Mouse (Mus musculus) heart, postnatal 0 days (tissue): ENCODE results near the gene Ercc1. TPM values are rescaled to one million over a fixed set of nuclear protein-coding genes. Genes with fewer than 3 reads are reported as not detected.
A peak's percentile ranks its signal among the peaks of the same experiment; 100 is the strongest.

Experiments
- ATAC-seq: fragments of 200-750 bp; cut with Nextera tagmentation; 2 replicates; pipeline ENCODE4 v1.8.0; 2017; ENCODE audit warnings: low read depth, moderate number of reproducible peaks, moderate library complexity; ENCODE audit not compliant: insufficient read depth
- DNase-seq: peaks from one replicate; pipeline ENCODE4 v3.0.0-alpha.2; 2016; ENCODE audit warnings: low spot score
- H3K27ac ChIP-seq: fragments of 300-500 bp; sonication (generic); 2 replicates; pipeline ENCODE4 v1.5.1; 2014; ENCODE audit warnings: low read depth, mild to moderate bottlenecking
- H3K27me3 ChIP-seq: fragments of 300-500 bp; sonication (generic); 2 replicates; pipeline ENCODE4 v1.6.1; 2014; ENCODE audit warnings: low read length, mixed read lengths; ENCODE audit not compliant: control insufficient read depth, insufficient read depth
- H3K36me3 ChIP-seq: fragments of 300-500 bp; sonication (generic); replicated peaks from 2 replicates; pipeline ENCODE4 v1.6.1; 2014; ENCODE audit warnings: low read length, mixed read lengths; ENCODE audit not compliant: control insufficient read depth, insufficient read depth
- H3K4me1 ChIP-seq: fragments of 300-500 bp; sonication (generic); 2 replicates; pipeline ENCODE4 v1.6.1; 2014; ENCODE audit warnings: antibody characterized with exemption; ENCODE audit not compliant: control insufficient read depth, insufficient read depth
- H3K4me2 ChIP-seq: fragments of 300-500 bp; sonication (generic); 2 replicates; pipeline ENCODE4 v1.6.1; 2014; ENCODE audit warnings: low read depth, mild to moderate bottlenecking, low read length, moderate library complexity
- H3K4me3 ChIP-seq: fragments of 300-500 bp; sonication (generic); 2 replicates; pipeline ENCODE4 v1.5.1; 2014; ENCODE audit warnings: low read depth, low read length
- H3K9ac ChIP-seq: fragments of 300-500 bp; sonication (generic); replicated peaks from 2 replicates; pipeline ENCODE4 v1.6.1; 2014; ENCODE audit warnings: low read depth, low read length, mixed read lengths
- H3K9me3 ChIP-seq: fragments of 300-500 bp; sonication (generic); replicated peaks from 2 replicates; pipeline ENCODE4 v1.6.1; 2016; ENCODE audit warnings: low read length; ENCODE audit not compliant: control insufficient read depth
- CTCF ChIP-seq: IDR thresholded peaks from 2 replicates; pipeline ENCODE4 v1.5.1; 2016; ENCODE audit warnings: antibody characterized with exemption, control low read depth, low read depth
- EP300 ChIP-seq: IDR thresholded peaks from 2 replicates; pipeline ENCODE4 v1.6.1; 2016; ENCODE audit warnings: antibody characterized with exemption, low read depth
- WGBS: fragments of 180-500 bp; shearing (Covaris S2); extraction: QIAGEN DNeasy Blood & Tissue Kit; methylation state at CpG from one replicate; pipeline ENCODE4 v1.1.7; 2014; 5-methylcytosine and 5-hydroxymethylcytosine counted together
- polyA plus RNA-seq: library from polyadenylated mRNA; unstranded; fragments of >200 nt; fragmentation: Nextera tagmentation; extraction: Ambion mirVana; gene quantifications from 2 replicates; pipeline ENCODE4 v1.2.1, GENCODE M21; 2015
- total RNA-seq: library from RNA; depleted of rRNA; stranded (reverse); fragments of >200 nt; gene quantifications from 2 replicates; pipeline ENCODE4 v1.2.3, GENCODE M21; 2014; ENCODE audit warnings: low replicate concordance

Ercc1 gene
- total and polyA plus RNA-seq, 2 experiments from 2014 or later: 26.2 to 55.2 TPM

DNA sequence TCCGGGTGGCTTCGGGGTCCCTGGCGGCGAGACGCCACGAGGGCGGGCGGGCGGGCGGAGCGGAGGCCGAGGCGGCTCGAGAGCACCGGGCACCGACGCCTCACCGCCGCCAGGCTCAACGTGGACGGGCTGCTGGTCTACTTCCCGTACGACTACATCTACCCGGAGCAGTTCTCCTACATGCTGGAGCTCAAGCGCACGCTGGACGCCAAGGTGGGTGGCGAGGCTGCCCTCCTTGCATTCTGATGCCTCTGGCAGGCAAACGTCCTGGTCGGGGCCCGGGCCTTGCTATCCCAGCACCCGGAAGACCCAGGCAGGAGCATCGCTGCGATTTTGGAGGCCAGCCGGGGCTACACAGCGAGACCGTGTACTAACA is 37.6 kb downstream of the Ercc1 start:
- H3K27ac ChIP-seq: no peak overlapping the region
- peak overlapping the region; percentile 73 for H3K9ac ChIP-seq
- H3K4me1 ChIP-seq: peaks cover 6% of the 10 kb centered on the region; the same call in 1 of the 2 replicates
- WGBS: 1% methylated on average over 26 of the region's 37 CpGs
- H3K36me3 ChIP-seq: peaks cover 37% of the 10 kb centered on the region
- peak overlapping the region; percentile 91 for H3K4me3 ChIP-seq
- peak overlapping the region; percentile 85 for H3K4me2 ChIP-seq
- H3K27me3 ChIP-seq: no peaks in the 10 kb centered on the region
- ATAC-seq: peak; percentile 53
- no peak for DNase-seq
- no peaks in the 10 kb centered on the region for H3K9me3 ChIP-seq
- TF ChIP-seq EP300 (no peak), CTCF (no peak)

DNA sequence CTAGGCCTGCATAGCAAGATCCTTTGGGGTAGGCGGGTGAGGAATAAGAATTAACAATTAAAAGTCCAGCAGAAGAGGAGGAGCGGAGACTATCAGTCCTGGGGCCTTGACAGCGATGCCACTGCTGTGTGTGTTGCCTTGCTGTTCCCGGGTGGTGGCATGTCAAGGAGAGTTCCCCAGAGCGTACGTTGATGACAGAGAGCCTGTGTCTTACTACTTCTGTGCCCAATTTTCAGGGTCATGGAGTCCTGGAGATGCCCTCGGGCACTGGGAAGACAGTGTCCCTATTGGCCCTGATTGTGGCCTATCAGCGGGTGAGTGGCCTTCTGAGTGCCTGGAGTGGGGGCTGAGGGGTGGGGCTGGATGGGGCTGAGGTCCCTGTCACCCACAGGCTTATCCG is 39.1 kb downstream of the Ercc1 start:
- peaks cover 50% of the 10 kb centered on the region for H3K36me3 ChIP-seq
- no peak overlapping the region for H3K4me3 ChIP-seq
- ATAC-seq (no peak), DNase-seq (no peak)
- TF ChIP-seq EP300 (no peak), CTCF (no peak)
- no peak overlapping the region for H3K27ac ChIP-seq
- peaks cover 6% of the 10 kb centered on the region; the same call in 1 of the 2 replicates for H3K4me1 ChIP-seq
- H3K4me2 ChIP-seq: no peak overlapping the region
- no peak overlapping the region for H3K9ac ChIP-seq
- 86% methylated on average over 9 of the region's 9 CpGs for WGBS
- H3K27me3 ChIP-seq: no peaks in the 10 kb centered on the region
- no peaks in the 10 kb centered on the region for H3K9me3 ChIP-seq

DNA sequence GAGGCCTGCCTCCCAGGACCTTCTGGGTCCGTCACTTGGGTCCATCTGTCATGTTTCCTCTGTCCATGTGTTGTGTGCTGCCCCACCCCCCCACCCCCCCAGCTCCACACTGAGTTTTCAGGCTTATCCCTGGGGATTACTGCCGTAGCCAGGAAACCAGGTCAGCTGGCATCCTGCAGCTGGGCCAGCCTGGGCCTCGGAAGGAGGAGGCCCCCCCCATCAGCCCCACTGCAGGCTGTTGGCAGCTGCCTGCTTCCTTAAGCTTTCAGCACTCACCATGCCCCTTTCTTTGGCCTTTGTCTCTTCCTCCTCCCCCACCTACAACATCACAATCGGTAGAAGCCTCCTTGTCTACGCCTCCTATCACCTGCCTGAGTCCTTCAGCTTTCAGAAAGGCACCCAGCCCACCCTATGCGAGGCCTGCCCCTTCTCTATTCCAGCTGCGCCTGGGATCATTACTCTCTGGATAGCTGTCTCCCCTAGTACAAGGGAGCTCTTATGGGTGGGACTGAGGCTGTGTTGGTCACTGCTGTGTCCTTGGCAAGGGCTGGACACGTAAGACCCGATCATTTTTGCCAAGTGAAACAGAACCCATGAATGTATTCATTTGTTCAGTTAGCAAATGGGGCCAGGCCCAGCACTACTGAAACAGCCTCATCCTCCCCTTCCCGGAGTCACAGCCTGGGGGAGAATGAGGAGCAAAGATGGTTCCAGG is 44.3 kb downstream of the Ercc1 start:
- H3K27me3 ChIP-seq: no peaks in the 10 kb centered on the region
- no peak overlapping the region for H3K9ac ChIP-seq
- H3K27ac ChIP-seq: no peak overlapping the region
- DNase-seq: no peak
- no peaks in the 10 kb centered on the region for H3K4me1 ChIP-seq
- peaks cover 98% of the 10 kb centered on the region for H3K36me3 ChIP-seq
- 65% methylated on average over 10 of the region's 10 CpGs for WGBS
- no peaks in the 10 kb centered on the region for H3K9me3 ChIP-seq
- no peak for ATAC-seq
- H3K4me3 ChIP-seq: no peak overlapping the region
- TF ChIP-seq CTCF (no peak), EP300 (no peak)
- no peak overlapping the region for H3K4me2 ChIP-seq

DNA sequence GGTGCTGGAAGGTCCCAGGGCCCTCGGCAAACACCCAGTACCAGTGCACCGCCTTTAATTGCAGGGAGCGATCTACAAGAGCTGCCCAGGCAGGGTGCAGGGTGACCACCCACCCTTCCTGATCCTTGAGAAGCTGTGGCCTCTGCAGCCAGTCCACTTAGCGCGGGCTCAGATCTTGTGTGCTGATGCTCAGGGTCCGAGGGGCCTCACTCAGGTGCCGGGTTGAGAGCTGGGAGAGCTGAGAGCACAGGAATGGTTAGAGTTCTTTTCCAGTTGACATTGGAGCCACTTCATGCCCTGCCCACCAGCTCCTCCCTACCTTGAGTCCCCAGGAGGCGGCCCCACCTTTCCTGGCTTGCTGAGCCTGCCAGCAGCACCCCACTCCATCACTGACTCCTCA is 49.9 kb downstream of the Ercc1 start:
- DNase-seq: no peak
- Histone ChIP-seq H3K4me1 (no peaks in the 10 kb centered on the region), H3K4me2 (no peak overlapping the region), H3K27ac (no peak overlapping the region), H3K4me3 (no peak overlapping the region), H3K36me3 (peaks cover 59% of the 10 kb centered on the region), H3K27me3 (peaks cover 4% of the 10 kb centered on the region), H3K9me3 (no peaks in the 10 kb centered on the region), H3K9ac (no peak overlapping the region)
- TF ChIP-seq CTCF (no peak), EP300 (no peak)
- ATAC-seq: no peak
- WGBS: 88% methylated on average over 8 of the region's 8 CpGs

DNA sequence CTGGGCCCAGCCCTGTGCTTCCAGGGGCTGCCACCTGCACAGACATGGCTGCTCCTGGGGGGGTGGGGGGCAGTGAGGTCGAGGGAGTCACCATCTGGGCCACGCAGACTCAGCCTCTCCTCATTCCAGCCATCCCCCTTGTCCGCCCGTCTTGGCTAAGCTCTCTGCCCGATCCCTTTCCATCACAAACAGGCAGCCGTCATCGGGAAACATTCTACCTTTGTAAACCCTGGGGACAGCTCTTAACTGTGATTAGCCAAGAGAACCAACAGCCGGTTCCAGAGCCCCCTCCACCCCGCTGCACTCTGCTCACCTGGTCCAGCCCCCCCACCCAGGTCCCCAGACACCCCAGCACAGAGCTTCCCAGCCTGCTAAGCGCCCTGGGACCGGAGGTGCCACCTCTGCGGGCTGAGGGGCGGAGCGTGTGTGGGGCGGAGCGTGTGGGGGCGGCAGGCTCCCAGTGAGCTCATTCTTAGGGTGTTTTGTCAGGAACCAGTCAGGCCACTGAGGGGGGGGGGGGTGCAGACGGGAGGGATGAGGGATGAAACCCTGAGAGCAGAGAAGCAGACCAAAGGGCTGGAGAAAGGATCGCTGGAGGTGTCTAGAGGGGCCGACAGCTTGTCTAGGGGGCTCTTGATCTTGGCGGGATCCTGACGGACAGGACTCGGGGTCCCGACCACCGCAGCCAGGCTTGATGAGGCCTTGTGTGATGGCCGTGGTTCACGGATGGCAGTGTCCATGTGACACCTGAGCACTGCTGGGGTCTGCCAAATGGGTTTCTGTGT is 55.1 kb downstream of the Ercc1 start:
- H3K36me3 ChIP-seq: peaks cover 7% of the 10 kb centered on the region
- peak; percentile 25 for DNase-seq
- no peak overlapping the region; the same call in 1 of the 2 replicates for H3K9ac ChIP-seq
- TF ChIP-seq EP300: no peak
- TF ChIP-seq CTCF: no peak
- H3K4me2 ChIP-seq: peak overlapping the region; percentile 59
- 0 out of 2 replicates have a peak, but pooled peaks cover 5% of the 10 kb centered on the region for H3K4me1 ChIP-seq
- H3K9me3 ChIP-seq: peaks cover 5% of the 10 kb centered on the region; the same call in 1 of the 2 replicates
- ATAC-seq: 0 out of 2 replicates have a peak, but pooled peaks have one; percentile 44
- H3K27me3 ChIP-seq: peaks cover 33% of the 10 kb centered on the region
- 2% methylated on average over 26 of the region's 27 CpGs for WGBS
- no peak overlapping the region for H3K27ac ChIP-seq
- H3K4me3 ChIP-seq: peak overlapping the region; percentile 31
